ENCODE assay signal across 33 mouse cellular contexts in the genomic region with DNA sequence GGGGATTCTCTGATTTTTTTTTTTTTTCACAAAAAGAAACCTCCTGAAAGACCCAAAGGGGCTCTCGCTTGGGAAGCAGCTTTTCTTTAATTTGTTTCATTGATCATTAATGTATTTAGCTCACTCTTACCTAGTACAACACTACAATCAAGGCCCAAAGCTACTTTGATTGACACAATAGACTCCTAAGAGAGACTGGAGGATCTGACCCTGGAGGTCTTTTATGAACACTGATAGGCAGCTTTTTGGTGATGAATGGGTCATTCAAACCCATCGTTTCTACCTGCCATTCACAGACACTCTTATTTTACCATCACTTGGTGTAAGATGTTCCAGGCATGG. TPM values are rescaled to one million over a fixed set of nuclear protein-coding genes. Genes with fewer than 3 reads are reported as not detected.
"Had no signal": no experiment of that assay in that cellular context is flagged by ENCODE, and none has a peak within 500 bp of the region (broad histone marks: within the 10 kb centered on the region; RNA-seq: fewer than 3 reads in every experiment).

No protein-coding gene starts in this region.

- H3K4me3 ChIP-seq: heart, embryonic 10.5 days; heart, embryonic 13.5 days; heart, embryonic 15.5 days; hindbrain, embryonic 13.5 days; hindbrain, embryonic 15.5 days; kidney, embryonic 15.5 days; limb, embryonic 13.5 days; limb, embryonic 15.5 days; liver, embryonic 12.5 days had no signal

- ATAC-seq: intestine, embryonic 16.5 days; liver, embryonic 12.5 days had no signal

- H3K4me2 ChIP-seq: heart, embryonic 13.5 days; heart, embryonic 15.5 days; hindbrain, embryonic 13.5 days; hindbrain, embryonic 15.5 days; kidney, embryonic 15.5 days; limb, embryonic 13.5 days; limb, embryonic 15.5 days; liver, embryonic 12.5 days had no signal

- H3K9me3 ChIP-seq: heart, embryonic 10.5 days; heart, embryonic 13.5 days; heart, embryonic 15.5 days; hindbrain, embryonic 13.5 days; hindbrain, embryonic 15.5 days; kidney, embryonic 15.5 days; limb, embryonic 13.5 days; limb, embryonic 15.5 days; liver, embryonic 12.5 days had no signal

- DNase-seq: gastrocnemius, postnatal 14 days; gastrocnemius, postnatal 36 days; heart, adult 18-20 months; heart, postnatal 14 days; heart, postnatal 36 days; kidney, adult 11 months; kidney, adult 2 months; kidney, adult 9 months; kidney, postnatal 14 days; kidney, postnatal 36 days; layer of hippocampus, adult 9-11 months; layer of hippocampus, postnatal 36 days; left cerebral cortex, postnatal 4 days had no signal

- H3K4me1 ChIP-seq: heart, embryonic 10.5 days; heart, embryonic 13.5 days; heart, embryonic 15.5 days; limb, embryonic 13.5 days; limb, embryonic 15.5 days; liver, embryonic 12.5 days had no signal

- H3K9ac ChIP-seq: heart, embryonic 13.5 days; heart, embryonic 15.5 days; hindbrain, embryonic 13.5 days; hindbrain, embryonic 15.5 days; kidney, embryonic 15.5 days; limb, embryonic 13.5 days; limb, embryonic 15.5 days; liver, embryonic 12.5 days; liver, embryonic 14.5 days had no signal

- H3K27ac ChIP-seq: heart, embryonic 10.5 days; heart, embryonic 13.5 days; heart, embryonic 15.5 days; hindbrain, embryonic 13.5 days; hindbrain, embryonic 15.5 days; hindbrain, postnatal 0 days; kidney, embryonic 15.5 days; kidney, postnatal 0 days; limb, embryonic 13.5 days; limb, embryonic 15.5 days; liver, embryonic 12.5 days; liver, embryonic 14.5 days had no signal

- H3K36me3 ChIP-seq: heart, embryonic 10.5 days; heart, embryonic 13.5 days; heart, embryonic 15.5 days; hindbrain, embryonic 13.5 days; hindbrain, embryonic 15.5 days; kidney, embryonic 15.5 days; limb, embryonic 13.5 days; limb, embryonic 15.5 days; liver, embryonic 12.5 days had no signal

- H3K27me3 ChIP-seq: heart, embryonic 13.5 days; heart, embryonic 15.5 days; hindbrain, embryonic 13.5 days; hindbrain, embryonic 15.5 days; kidney, embryonic 15.5 days; limb, embryonic 13.5 days; limb, embryonic 15.5 days; liver, embryonic 12.5 days had no signal

RNA-seq across cellular contexts. Expression of a gene that starts 4.1 kb away (rescaled TPM):
- polyA plus RNA-seq: gonadal fat pad, adult 2 months; heart, embryonic 10.5 days; heart, embryonic 13.5 days; heart, embryonic 15.5 days; heart, postnatal 0 days; hindbrain, embryonic 11.5 days; hindbrain, embryonic 13.5 days; hindbrain, embryonic 15.5 days; hindbrain, postnatal 0 days; intestine, embryonic 14.5 days; intestine, embryonic 16.5 days; kidney, adult 2 months; kidney, embryonic 15.5 days; kidney, postnatal 0 days; large intestine, adult 2 months; limb, embryonic 11.5 days; limb, embryonic 13.5 days; liver, adult 2 months; liver, embryonic 12.5 days; liver, embryonic 14.5 days had no signal
